Mouse (Mus musculus) liver, embryonic 14.5 days (tissue): ENCODE measurements at regions not wholly inside any gene's neighbourhood (a gene's known extent, or its start where the extent isn't known, plus 50 kb on each side); places are given as distances from the start of the nearest gene placed in this dataset.

Experiments used
- CTCF ChIP-seq: IDR thresholded peaks from 2 replicates; pipeline ENCODE4 v1.5.1; 2016; ENCODE audit warnings: antibody characterized with exemption, low read depth, control low read depth
- EP300 ChIP-seq: IDR thresholded peaks from 2 replicates; pipeline ENCODE4 v1.6.1; 2016; ENCODE audit warnings: antibody characterized with exemption, low read depth

DNA sequence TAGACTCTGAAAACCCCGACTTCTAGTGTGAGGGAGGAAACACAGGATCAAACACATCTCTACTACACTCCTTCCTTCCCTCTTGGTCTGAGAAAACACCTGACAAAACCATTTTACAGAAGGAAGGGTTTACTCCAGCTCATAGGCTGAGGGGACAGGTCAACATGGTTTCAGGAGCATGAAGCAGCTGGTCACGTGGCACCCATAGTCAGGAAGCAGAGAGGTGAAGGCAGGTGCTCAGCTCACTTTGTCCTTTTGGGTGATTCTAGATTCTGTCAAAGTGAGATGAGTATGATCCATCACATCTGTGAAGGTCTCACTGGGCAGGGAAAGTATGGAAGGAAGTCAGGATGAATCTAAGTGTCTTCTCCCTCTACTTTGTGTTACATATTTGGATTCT lies 585.5 kb upstream of the Nrp1 start:
- TF ChIP-seq CTCF (no peak), EP300 (no peak)
